Mouse (Mus musculus) liver, adult 2 months (tissue): Measurements from ENCODE around the gene Armc7. TPM values are rescaled to one million over a fixed set of nuclear protein-coding genes. Genes with fewer than 3 reads are reported as not detected.

Experiments used
- DNase-seq: peaks from one replicate; pipeline ENCODE4 v3.0.0-alpha.2; 2011; ENCODE audit warnings: low read depth, low spot score; ENCODE audit errors: extremely low read depth
- H3K27ac ChIP-seq: fragments of 200-500 bp; replicated peaks from 2 replicates; pipeline ENCODE4 v1.5.1; 2012; ENCODE audit warnings: low read depth, mild to moderate bottlenecking, control low read depth, inconsistent platforms, low read length; ENCODE audit not compliant: insufficient read depth
- H3K27me3 ChIP-seq: fragments of 200-500 bp; 2 replicates; pipeline ENCODE4 v1.6.1; 2012; ENCODE audit warnings: mild to moderate bottlenecking, moderate library complexity, low read length, inconsistent platforms; ENCODE audit not compliant: control insufficient read depth, insufficient read depth
- H3K36me3 ChIP-seq: fragments of 200-500 bp; 2 replicates; pipeline ENCODE4 v1.6.1; 2012; ENCODE audit warnings: low read length, inconsistent platforms; ENCODE audit not compliant: control insufficient read depth, insufficient read depth
- H3K4me1 ChIP-seq: fragments of 200-500 bp; 2 replicates; pipeline ENCODE4 v1.6.1; 2011; ENCODE audit warnings: low read length; ENCODE audit not compliant: control insufficient read depth, insufficient read depth
- H3K4me3 ChIP-seq: fragments of 200-500 bp; 2 replicates; pipeline ENCODE4 v1.5.1; 2011; ENCODE audit warnings: low read depth, mild to moderate bottlenecking, control low read depth, low read length, moderate library complexity; ENCODE audit not compliant: insufficient read depth
- H3K79me2 ChIP-seq: fragments of 200-500 bp; 2 replicates; pipeline ENCODE4 v1.6.1; 2012; ENCODE audit warnings: inconsistent platforms, mild to moderate bottlenecking, low read length, moderate library complexity; ENCODE audit not compliant: control insufficient read depth, insufficient read depth
- H3K9ac ChIP-seq: fragments of 200-500 bp; 2 replicates; pipeline ENCODE4 v1.6.1; 2012; ENCODE audit warnings: low read depth, mild to moderate bottlenecking, control low read depth, inconsistent platforms, low read length
- CTCF ChIP-seq: fragments of 200-500 bp; IDR thresholded peaks from 2 replicates; pipeline ENCODE4 v1.5.1; 2011; ENCODE audit warnings: low read depth, low read length, control low read depth
- POLR2A ChIP-seq: fragments of 200-500 bp; IDR thresholded peaks from 2 replicates; pipeline ENCODE4 v1.6.1; 2011; ENCODE audit warnings: low read length, control low read depth; ENCODE audit not compliant: insufficient read depth; ENCODE audit errors: extremely low read depth
- WGBS: fragments of 180-500 bp; shearing (Covaris S2); methylation state at CpG from one replicate; pipeline ENCODE4 v1.1.7; 2018; 5-methylcytosine and 5-hydroxymethylcytosine counted together
- polyA plus RNA-seq: library from polyadenylated mRNA; depleted of rRNA; stranded (reverse); fragments of >200 nt; gene quantifications from 2 replicates; pipeline ENCODE4 v1.2.3, GENCODE M21; 2012
- total RNA-seq: library from RNA; depleted of rRNA; stranded (reverse); fragments of >200 nt; gene quantifications from 2 replicates; pipeline ENCODE4 v1.2.3, GENCODE M21; 2014

Armc7 gene
- total and polyA plus RNA-seq, 2 experiments = 1.6 to 4.0 TPM

GRCm38 (mm10) chr11:115439906-115440595, 35.4 kb upstream of the Armc7 start, which contains the start of gene Trim80:
Trim80 (plus strand) TSS chr11:115440545.
- no peak within 1 kb of the TSS for H3K4me3 ChIP-seq
- H3K27ac ChIP-seq = no peak within 1 kb of the TSS
- no peaks in the 10 kb centered on the region for H3K27me3 ChIP-seq
- peaks cover 23% of the 10 kb centered on the region for H3K4me1 ChIP-seq
- H3K36me3 ChIP-seq = no peaks in the 10 kb centered on the region
- no peaks in the 10 kb centered on the region for H3K79me2 ChIP-seq
- TF ChIP-seq CTCF = peak; percentile 22; the same call in 1 of the 2 replicates
- no peak for TF ChIP-seq POLR2A
- H3K9ac ChIP-seq = no peak within 1 kb of the TSS
- 97% methylated on average over 9 of the region's 9 CpGs for WGBS
- no peak for DNase-seq

- Histone ChIP-seq H3K4me3 (no peak overlapping the region), H3K36me3 (no peaks in the 10 kb centered on the region), H3K9ac (no peak overlapping the region), H3K27me3 (no peaks in the 10 kb centered on the region), H3K4me1 (peaks cover 13% of the 10 kb centered on the region), H3K27ac (no peak overlapping the region), H3K79me2 (no peaks in the 10 kb centered on the region)
- TF ChIP-seq CTCF = no peak
- 93% methylated on average over 15 of the region's 15 CpGs for WGBS
- no peak for DNase-seq
Measured at GRCm38 (mm10) chr11:115441417-115441816, 34.0 kb upstream of the Armc7 start.

GRCm38 (mm10) chr11:115446906-115447305, 28.6 kb upstream of the Armc7 start:
- no peak for TF ChIP-seq CTCF
- no peak for TF ChIP-seq POLR2A
- H3K4me3 ChIP-seq = peak overlapping the region; percentile 2; the same call in 1 of the 2 replicates
- peak overlapping the region; percentile 28 for H3K27ac ChIP-seq
- no peaks in the 10 kb centered on the region for H3K27me3 ChIP-seq
- H3K36me3 ChIP-seq = no peaks in the 10 kb centered on the region
- peak; percentile 74 for DNase-seq
- H3K4me1 ChIP-seq = peaks cover 30% of the 10 kb centered on the region
- 4% methylated on average over 3 of the region's 3 CpGs for WGBS
- no peaks in the 10 kb centered on the region for H3K79me2 ChIP-seq
- H3K9ac ChIP-seq = peak overlapping the region; percentile 15; the same call in 1 of the 2 replicates

GRCm38 (mm10) chr11:115447321-115447885, 28.1 kb upstream of the Armc7 start:
- no peaks in the 10 kb centered on the region for H3K27me3 ChIP-seq
- no peaks in the 10 kb centered on the region for H3K36me3 ChIP-seq
- H3K4me1 ChIP-seq = peaks cover 30% of the 10 kb centered on the region
- H3K27ac ChIP-seq = peak overlapping the region; percentile 84
- no peaks in the 10 kb centered on the region for H3K79me2 ChIP-seq
- peak; percentile 94 for DNase-seq
- TF ChIP-seq POLR2A (no peak), CTCF (no peak)
- WGBS = 14% methylated on average over 11 of the region's 11 CpGs
- peak overlapping the region; percentile 62 for H3K4me3 ChIP-seq
- H3K9ac ChIP-seq = peak overlapping the region; percentile 78

- Histone ChIP-seq H3K27ac (peak overlapping the region; percentile 84), H3K4me1 (peaks cover 30% of the 10 kb centered on the region), H3K4me3 (peak overlapping the region; percentile 62), H3K36me3 (no peaks in the 10 kb centered on the region), H3K27me3 (no peaks in the 10 kb centered on the region), H3K79me2 (no peaks in the 10 kb centered on the region), H3K9ac (peak overlapping the region; percentile 78)
- no peak for TF ChIP-seq POLR2A
- no peak for TF ChIP-seq CTCF
- WGBS = 23% methylated on average over 16 of the region's 16 CpGs
- peak; percentile 89 for DNase-seq
Measured at GRCm38 (mm10) chr11:115448075-115448474, 27.4 kb upstream of the Armc7 start.

- no peak for TF ChIP-seq POLR2A
- TF ChIP-seq CTCF = no peak
- Histone ChIP-seq H3K36me3 (no peaks in the 10 kb centered on the region), H3K27me3 (no peaks in the 10 kb centered on the region), H3K4me1 (peaks cover 30% of the 10 kb centered on the region), H3K27ac (peak overlapping the region; percentile 71), H3K9ac (no peak overlapping the region), H3K4me3 (no peak overlapping the region), H3K79me2 (no peaks in the 10 kb centered on the region)
- peak; percentile 55 for DNase-seq
- WGBS = 24% methylated on average over 7 of the region's 7 CpGs
Measured at GRCm38 (mm10) chr11:115448998-115449397, 26.5 kb upstream of the Armc7 start.
